Mouse (Mus musculus) ES-E14 (cell line): ENCODE results near the gene Commd1. TPM values are rescaled to one million over a fixed set of nuclear protein-coding genes. Genes with fewer than 3 reads are reported as not detected.

ENCODE experiments used
- DNase-seq: peaks from one replicate; pipeline ENCODE4 v3.0.0-alpha.2; 2013; ENCODE audit warnings: low read depth, low spot score
- H3K27ac ChIP-seq: 2 replicates; pipeline ENCODE4 v1.5.1; 2012; ENCODE audit warnings: low read depth, mild to moderate bottlenecking, low read length, moderate library complexity, mixed read lengths; ENCODE audit not compliant: poor library complexity, insufficient read depth, severe bottlenecking
- H3K36me3 ChIP-seq: 2 replicates; pipeline ENCODE4 v1.6.1; 2012; ENCODE audit warnings: mild to moderate bottlenecking, low read length, moderate library complexity, mixed read lengths; ENCODE audit not compliant: control insufficient read depth, poor library complexity, insufficient read depth, severe bottlenecking
- H3K4me1 ChIP-seq, 2 experiments: fragments of 150-350 bp in 1 of 2; sonication (generic) in 1 of 2; 2 replicates each; pipeline ENCODE4 v1.6.1; 2012; ENCODE audit warnings: low read length in 2 of 2, mild to moderate bottlenecking in 1 of 2, mixed read lengths in 1 of 2; ENCODE audit not compliant: control insufficient read depth in 2 of 2, insufficient read depth in 2 of 2, poor library complexity in 1 of 2
- H3K4me3 ChIP-seq, 2 experiments: fragments of 150-350 bp in 1 of 2; sonication (generic) in 1 of 2; 2 replicates each; pipeline ENCODE4 v1.5.1; 2012; ENCODE audit warnings: low read length in 2 of 2, low read depth in 1 of 2, mild to moderate bottlenecking in 1 of 2, mixed read lengths in 1 of 2; ENCODE audit not compliant: insufficient read depth in 1 of 2, poor library complexity in 1 of 2, severe bottlenecking in 1 of 2
- H3K9ac ChIP-seq: 2 replicates; pipeline ENCODE4 v1.6.1; 2012; ENCODE audit warnings: low read depth, mild to moderate bottlenecking, low read length, mixed read lengths; ENCODE audit not compliant: poor library complexity, insufficient read depth, severe bottlenecking
- H3K9me3 ChIP-seq: fragments of 150-350 bp; sonication (generic); 2 replicates; pipeline ENCODE4 v1.6.1; 2012; ENCODE audit warnings: low read depth, mild to moderate bottlenecking, low read length; ENCODE audit not compliant: control insufficient read depth, insufficient read depth
- CHD2 ChIP-seq: IDR thresholded peaks from 2 replicates; pipeline ENCODE4 v1.6.1; 2014; ENCODE audit warnings: mild to moderate bottlenecking, low read depth, low read length, inconsistent platforms
- HCFC1 ChIP-seq: IDR thresholded peaks from 2 replicates; pipeline ENCODE4 v1.6.1; 2012; ENCODE audit warnings: low read length, inconsistent platforms, borderline replicate concordance; ENCODE audit not compliant: insufficient read depth
- MAFK ChIP-seq: IDR thresholded peaks from 2 replicates; pipeline ENCODE4 v1.6.1; 2014; ENCODE audit warnings: mild to moderate bottlenecking, low read depth, low read length, inconsistent platforms; ENCODE audit not compliant: insufficient read depth
- ZC3H11A ChIP-seq: IDR thresholded peaks from 2 replicates; pipeline ENCODE4 v1.6.1; 2012; ENCODE audit warnings: low read depth, mild to moderate bottlenecking, inconsistent platforms, low read length, borderline replicate concordance
- ZNF384 ChIP-seq: IDR thresholded peaks from 2 replicates; pipeline ENCODE4 v1.6.1; 2012; ENCODE audit warnings: low read depth, low read length, inconsistent platforms
- in situ Hi-C, 2 experiments: fragments of 600-800 bp; cut with MboI; formaldehyde crosslinking; loops; one replicate each; pipeline ENCODE4 v1.15.1; 2025; ENCODE audit warnings: low sequenced_read_pairs in 2 of 2, inconsistent platforms in 1 of 2; ENCODE audit not compliant: unreplicated experiment in 2 of 2
- total RNA-seq: library from RNA; depleted of rRNA; stranded (reverse); fragments of 300-350 nt; gene quantifications from 2 replicates; pipeline ENCODE4 v1.2.3, GENCODE M21; 2012

Commd1 gene
- total RNA-seq, 1 experiment, result 106 TPM

- in situ Hi-C loops, result no loop called here
- no peak for TF ChIP-seq CHD2
- peak overlapping the region; percentile 24; the same call in 1 of the 2 replicates for H3K27ac ChIP-seq
- DNase-seq, result no peak
- peaks cover 10 to 12% of the 10 kb centered on the region in 2 experiments; a peak in 2 of 4 replicates for H3K4me1 ChIP-seq
- H3K36me3 ChIP-seq, result peaks cover 2% of the 10 kb centered on the region; the same call in 1 of the 2 replicates
- no peaks in the 10 kb centered on the region for H3K9me3 ChIP-seq
- no peak overlapping the region for H3K9ac ChIP-seq
- no peak overlapping the region for H3K4me3 ChIP-seq
Measured at GRCm38 (mm10) chr11:22949101-22949500, 33.1 kb downstream of the Commd1 start.

DNA sequence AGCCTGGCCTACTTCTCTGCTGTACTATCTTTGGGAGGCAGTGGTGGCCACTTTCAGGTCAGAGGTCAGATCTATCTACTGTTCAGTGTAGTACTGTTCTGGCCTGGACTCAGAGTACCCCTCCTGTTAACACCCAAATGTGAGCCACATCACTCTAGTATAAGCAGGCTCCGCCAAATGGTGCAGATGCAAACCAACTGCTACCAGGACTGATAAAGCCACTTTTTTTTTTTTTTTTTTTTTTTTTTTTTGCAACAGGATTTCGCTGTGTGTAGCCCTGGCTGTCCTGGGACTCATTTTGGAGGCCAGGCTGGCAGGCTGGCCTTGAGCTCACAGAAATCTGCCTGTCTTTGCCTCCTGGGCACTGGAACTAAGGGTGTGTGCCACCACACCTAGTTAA lies 43.2 kb downstream of the Commd1 start:
- Histone ChIP-seq H3K9ac (no peak overlapping the region), H3K4me3 (no peak overlapping the region), H3K9me3 (no peaks in the 10 kb centered on the region), H3K4me1 (peaks cover 9 to 13% of the 10 kb centered on the region in 2 experiments; a peak in 3 of 4 replicates), H3K36me3 (no peaks in the 10 kb centered on the region), H3K27ac (no peak overlapping the region)
- peak; percentile 39 for TF ChIP-seq ZNF384
- no peak for TF ChIP-seq CHD2
- DNase-seq, result no peak
- in situ Hi-C loops, result no loop called here

- in situ Hi-C loops, result no loop called here
- Histone ChIP-seq H3K9ac (no peak overlapping the region), H3K4me3 (no peak overlapping the region), H3K36me3 (no peaks in the 10 kb centered on the region), H3K27ac (no peak overlapping the region), H3K9me3 (no peaks in the 10 kb centered on the region), H3K4me1 (peaks cover 9 to 13% of the 10 kb centered on the region in 2 experiments; a peak in 3 of 4 replicates)
- TF ChIP-seq ZNF384 (no peak), HCFC1 (no peak), CHD2 (no peak)
- DNase-seq, result no peak
Measured at GRCm38 (mm10) chr11:22937716-22938316, 44.4 kb downstream of the Commd1 start.

- no peak for DNase-seq
- no peaks in the 10 kb centered on the region for H3K9me3 ChIP-seq
Measured at GRCm38 (mm10) chr11:22936446-22937125, 45.6 kb downstream of the Commd1 start.

GRCm38 (mm10) chr11:22932167-22932566 lies 50.0 kb downstream of the Commd1 start:
- in situ Hi-C loops, result no loop called here
- Histone ChIP-seq H3K4me1 (peaks cover 13% of the 10 kb centered on the region in 2 experiments; a peak in 3 of 4 replicates), H3K9ac (no peak overlapping the region), H3K9me3 (no peaks in the 10 kb centered on the region), H3K36me3 (no peaks in the 10 kb centered on the region), H3K4me3 (no peak overlapping the region), H3K27ac (no peak overlapping the region)
- DNase-seq, result no peak
- TF ChIP-seq MAFK (no peak), ZNF384 (no peak), HCFC1 (no peak), CHD2 (no peak), ZC3H11A (no peak)

More at GRCm38 (mm10) chr11:22936446-22937125, 45.6 kb downstream of the Commd1 start:
- no peak for TF ChIP-seq MAFK
- in situ Hi-C loops, result no loop called here
- Histone ChIP-seq H3K4me1 (peaks cover 9 to 13% of the 10 kb centered on the region in 2 experiments; a peak in 3 of 4 replicates), H3K4me3 (no peak overlapping the region), H3K36me3 (no peaks in the 10 kb centered on the region), H3K27ac (no peak overlapping the region), H3K9ac (no peak overlapping the region)
